Comparison of ENCODE assay signal across 27 mouse cellular contexts in the genomic region with DNA sequence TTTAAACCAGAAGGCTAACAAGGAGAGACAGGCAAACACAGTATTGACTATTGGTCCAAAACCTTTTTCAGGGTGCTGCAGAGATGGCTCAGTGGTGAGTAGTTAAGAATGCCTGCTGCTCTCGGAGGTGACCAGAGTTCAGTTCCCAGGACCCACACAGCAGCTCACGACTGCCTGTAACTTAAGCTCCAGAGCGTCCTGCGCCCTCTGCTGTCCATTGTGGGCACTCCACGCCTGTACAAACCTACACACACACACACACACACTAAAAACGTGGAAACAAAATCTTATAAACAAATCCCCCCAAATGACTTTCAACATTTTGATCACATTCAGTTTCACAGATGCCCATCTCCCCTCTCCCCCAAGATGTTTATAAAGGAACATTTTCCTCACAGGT. TPM values are rescaled to one million over a fixed set of nuclear protein-coding genes. Genes with fewer than 3 reads are reported as not detected.
DNase-seq lines count a peak whose midpoint lies in the region; ATAC-seq and TF ChIP-seq lines count a peak whose summit lies in the region.
"Had no signal": no experiment of that assay in that cellular context is flagged by ENCODE, and none has a peak within 500 bp of the region (broad histone marks: within the 10 kb centered on the region; RNA-seq: fewer than 3 reads in every experiment).

No protein-coding gene starts in this region.

- H3K4me1 ChIP-seq in hindbrain, postnatal 0 days (ENCODE audit: insufficient read depth, low read length), result no peaks in the 10 kb centered on the region
- peaks cover 31% of the 10 kb centered on the region for H3K4me1 ChIP-seq in hindbrain, embryonic 10.5 days (replicated peaks)
- no peaks in the 10 kb centered on the region for H3K4me1 ChIP-seq in lung, embryonic 14.5 days (ENCODE audit: insufficient read depth)
- no peaks in the 10 kb centered on the region for H3K4me1 ChIP-seq in MEL (ENCODE audit: control insufficient read depth in 1 of 2, insufficient read depth in 2 of 2, low read length in 2 of 2)
- H3K4me1 ChIP-seq: embryonic facial prominence, embryonic 15.5 days; liver, embryonic 13.5 days had no signal

- peak; percentile 24; the same call in 1 of the 2 replicates for TF ChIP-seq CTCF in hindbrain, postnatal 0 days (IDR thresholded peaks at IDR 0.05; ENCODE audit: low read depth)
- TF ChIP-seq CTCF in lung, embryonic 14.5 days (IDR thresholded peaks at IDR 0.05; ENCODE audit: low read depth), result peak; percentile 28; the same call in 1 of the 2 replicates
- peak in 2 of 3 experiments; percentile 11 to 46; a peak in 3 of 6 replicates for TF ChIP-seq CTCF in MEL (IDR thresholded peaks at IDR 0.05 in 2 of 3, conservative IDR thresholded peaks at IDR 0.05 in 1 of 3; ENCODE audit: control insufficient read depth in 1 of 3, insufficient read depth in 1 of 3, low read depth in 2 of 3, low read length in 3 of 3, poor library complexity in 1 of 3, severe bottlenecking in 1 of 3)

- no peak overlapping the region for H3K9ac ChIP-seq in hindbrain, postnatal 0 days (replicated peaks; ENCODE audit: low read length)
- no peak overlapping the region for H3K9ac ChIP-seq in lung, embryonic 14.5 days
- no peak overlapping the region for H3K9ac ChIP-seq in MEL (ENCODE audit: control insufficient read depth, low read depth, low read length, poor library complexity, severe bottlenecking)
- H3K9ac ChIP-seq: embryonic facial prominence, embryonic 15.5 days; hindbrain, embryonic 14.5 days; limb, embryonic 12.5 days; liver, embryonic 13.5 days; midbrain, embryonic 12.5 days had no signal

- H3K36me3 ChIP-seq in hindbrain, postnatal 0 days (ENCODE audit: insufficient read depth, low read length), result no peaks in the 10 kb centered on the region
- no peaks in the 10 kb centered on the region for H3K36me3 ChIP-seq in hindbrain, embryonic 10.5 days
- H3K36me3 ChIP-seq in lung, embryonic 14.5 days (ENCODE audit: insufficient read depth), result no peaks in the 10 kb centered on the region
- H3K36me3 ChIP-seq in MEL (ENCODE audit: control insufficient read depth in 1 of 2, insufficient read depth in 2 of 2, low read length in 2 of 2), result no peaks in the 10 kb centered on the region
- H3K36me3 ChIP-seq: embryonic facial prominence, embryonic 15.5 days; limb, embryonic 12.5 days; liver, embryonic 13.5 days; midbrain, embryonic 12.5 days had no signal

- H3K27me3 ChIP-seq in hindbrain, postnatal 0 days (ENCODE audit: insufficient read depth, low read length), result no peaks in the 10 kb centered on the region
- peaks cover 31% of the 10 kb centered on the region for H3K27me3 ChIP-seq in hindbrain, embryonic 10.5 days (ENCODE audit: insufficient read depth, poor library complexity, severe bottlenecking)
- H3K27me3 ChIP-seq in lung, embryonic 14.5 days (ENCODE audit: insufficient read depth, low read length), result no peaks in the 10 kb centered on the region
- H3K27me3 ChIP-seq in MEL (ENCODE audit: control insufficient read depth in 1 of 2, insufficient read depth in 2 of 2, low read length in 2 of 2), result no peaks in the 10 kb centered on the region
- H3K27me3 ChIP-seq: embryonic facial prominence, embryonic 15.5 days; limb, embryonic 12.5 days; liver, embryonic 13.5 days had no signal

- no peak overlapping the region for H3K4me3 ChIP-seq in hindbrain, postnatal 0 days (ENCODE audit: low read length)
- no peak overlapping the region for H3K4me3 ChIP-seq in hindbrain, embryonic 10.5 days
- no peak overlapping the region for H3K4me3 ChIP-seq in lung, embryonic 14.5 days (ENCODE audit: low read depth, low read length)
- H3K4me3 ChIP-seq in MEL (ENCODE audit: control insufficient read depth in 1 of 2, insufficient read depth in 1 of 2, low read depth in 2 of 2, low read length in 2 of 2), result no peak overlapping the region
- H3K4me3 ChIP-seq: embryonic facial prominence, embryonic 15.5 days; limb, embryonic 12.5 days; liver, embryonic 13.5 days; midbrain, embryonic 12.5 days had no signal

- no peak for TF ChIP-seq RAD21 in MEL (IDR thresholded peaks at IDR 0.05; ENCODE audit: low read depth, low read length)

- H3K4me2 ChIP-seq in hindbrain, postnatal 0 days (ENCODE audit: low read depth, low read length), result no peak overlapping the region
- no peak overlapping the region for H3K4me2 ChIP-seq in lung, embryonic 14.5 days
- H3K4me2 ChIP-seq: embryonic facial prominence, embryonic 15.5 days; hindbrain, embryonic 14.5 days; limb, embryonic 12.5 days; liver, embryonic 13.5 days; midbrain, embryonic 12.5 days had no signal

- no peak for DNase-seq in hindbrain, postnatal 0 days (ENCODE audit: low spot score)
- no peak for DNase-seq in hindbrain, embryonic 10.5 days (ENCODE audit: low spot score)
- no peak for DNase-seq in lung, embryonic 14.5 days
- no peak for DNase-seq in lung, postnatal 25 days (ENCODE audit: low spot score)
- peak; percentile 7 for DNase-seq in MEL (ENCODE audit: low read depth, low spot score)
- peak; percentile 16 for DNase-seq in induced T-regulatory cell, adult 2 months (ENCODE audit: low read depth)
- no peak for DNase-seq in kidney, postnatal 10 days
- DNase-seq: adrenal gland, postnatal 25 days; B cell, adult 2 months; cerebellum, adult 11 months; cerebellum, adult 9-11 months; gastrocnemius, postnatal 36 days; heart, postnatal 36 days; kidney, adult 2 months; kidney, postnatal 14 days; layer of hippocampus, postnatal 36 days; liver, embryonic 13.5 days; right cerebral cortex, postnatal 14 days; thymus, postnatal 25 days had no signal

- TF ChIP-seq EP300 in MEL (IDR thresholded peaks at IDR 0.05; ENCODE audit: low read depth in 1 of 2, low read length in 2 of 2), result no peak

- no peaks in the 10 kb centered on the region for H3K9me3 ChIP-seq in hindbrain, postnatal 0 days (ENCODE audit: low read length)
- peaks cover 2% of the 10 kb centered on the region; the same call in 1 of the 2 replicates for H3K9me3 ChIP-seq in hindbrain, embryonic 10.5 days
- H3K9me3 ChIP-seq in lung, embryonic 14.5 days (ENCODE audit: low read depth, low read length), result no peaks in the 10 kb centered on the region
- H3K9me3 ChIP-seq in MEL (replicated peaks; ENCODE audit: insufficient read depth, low read length), result no peaks in the 10 kb centered on the region
- H3K9me3 ChIP-seq: embryonic facial prominence, embryonic 15.5 days; limb, embryonic 12.5 days had no signal

- no peaks in the 10 kb centered on the region for H3K79me2 ChIP-seq in MEL (ENCODE audit: control insufficient read depth, insufficient read depth, low read length, poor library complexity)

- H3K27ac ChIP-seq in hindbrain, postnatal 0 days, result no peak overlapping the region
- H3K27ac ChIP-seq in hindbrain, embryonic 10.5 days, result no peak overlapping the region
- no peak overlapping the region for H3K27ac ChIP-seq in lung, embryonic 14.5 days (ENCODE audit: low read depth)
- no peak overlapping the region for H3K27ac ChIP-seq in MEL (ENCODE audit: control insufficient read depth, low read depth, low read length)
- H3K27ac ChIP-seq: embryonic facial prominence, embryonic 15.5 days; hindbrain, embryonic 14.5 days; limb, embryonic 12.5 days; liver, embryonic 13.5 days; midbrain, embryonic 12.5 days had no signal

- ATAC-seq in hindbrain, postnatal 0 days, result no peak
- ATAC-seq in lung, embryonic 14.5 days (ENCODE audit: insufficient read depth), result no peak

- no peak for TF ChIP-seq POLR2A in MEL (IDR thresholded peaks at IDR 0.05; ENCODE audit: control insufficient read depth in 1 of 2, insufficient read depth in 1 of 2, low read depth in 1 of 2, low read length in 2 of 2, poor library complexity in 1 of 2)

- 91% methylated on average over 6 of the region's 6 CpGs for WGBS in hindbrain, postnatal 0 days
- 86% methylated on average over 6 of the region's 6 CpGs for WGBS in hindbrain, embryonic 10.5 days
- 81% methylated on average over 6 of the region's 6 CpGs for WGBS in lung, embryonic 14.5 days

TF ChIP-seq in MEL, 35 proteins besides CTCF, POLR2A, EP300 and RAD21:
- TF ChIP-seq MYB (IDR thresholded peaks at IDR 0.05; ENCODE audit: low read depth, low read length) (no peak), RCOR1 (IDR thresholded peaks at IDR 0.05; ENCODE audit: low read depth, low read length) (no peak), GABPA (IDR thresholded peaks at IDR 0.05; ENCODE audit: low read depth, low read length) (no peak), NELFE (IDR thresholded peaks at IDR 0.05; ENCODE audit: low read depth, low read length) (no peak), CHD2 (IDR thresholded peaks at IDR 0.05; ENCODE audit: low read length) (no peak), KAT2A (conservative IDR thresholded peaks at IDR 0.05; ENCODE audit: low read depth, low read length) (no peak), E2F4 (IDR thresholded peaks at IDR 0.05; ENCODE audit: borderline replicate concordance, low read depth, low read length) (no peak), SMC3 (IDR thresholded peaks at IDR 0.05; ENCODE audit: low read depth, low read length) (no peak), NRF1 (IDR thresholded peaks at IDR 0.05; ENCODE audit: insufficient read depth, low read depth, low read length, poor library complexity, severe bottlenecking) (no peak), MAFK (IDR thresholded peaks at IDR 0.05; ENCODE audit: borderline replicate concordance, low read depth, low read length) (no peak), USF2 (IDR thresholded peaks at IDR 0.05; ENCODE audit: borderline replicate concordance in 1 of 2, insufficient read depth in 1 of 2, low read depth in 1 of 2, low read length in 2 of 2) (no peak), POLR2AphosphoS5 (IDR thresholded peaks at IDR 0.05; ENCODE audit: borderline replicate concordance, low read depth, low read length) (no peak), SIN3A (IDR thresholded peaks at IDR 0.05; ENCODE audit: low read length) (no peak), UBTF (IDR thresholded peaks at IDR 0.05; ENCODE audit: borderline replicate concordance, insufficient read depth, low read depth, low read length) (no peak), MYC (IDR thresholded peaks at IDR 0.05; ENCODE audit: low read depth, low read length) (no peak), TBP (IDR thresholded peaks at IDR 0.05; ENCODE audit: low read depth, low read length) (no peak), ZC3H11A (IDR thresholded peaks at IDR 0.05; ENCODE audit: low read depth, low read length) (no peak), POLR2AphosphoS2 (IDR thresholded peaks at IDR 0.05; ENCODE audit: low read length) (no peak), USF1 (IDR thresholded peaks at IDR 0.05; ENCODE audit: low read depth, low read length) (no peak), MAZ (IDR thresholded peaks at IDR 0.05; ENCODE audit: low read depth, low read length) (no peak)

RNA-seq across cellular contexts. Expression of a gene that starts 24.9 kb away (rescaled TPM):
- 0.40 and 0.89 TPM in 2 replicates for total RNA-seq in hindbrain, postnatal 0 days (2014; rRNA removed)
- polyA plus RNA-seq in hindbrain, postnatal 0 days (2015; fragmentation: Nextera tagmentation; extraction: Ambion mirVana), result 1.5 and 1.8 TPM in 2 replicates
- polyA plus RNA-seq in hindbrain, embryonic 10.5 days (2016; fragmentation: Nextera tagmentation; extraction: Ambion mirVana), result 0.26 and 0.55 TPM in 2 replicates
- 0.31 and 0.61 TPM in 2 replicates for polyA plus RNA-seq in lung, embryonic 14.5 days (2014; fragmentation: Nextera tagmentation; extraction: Ambion mirVana)
- not detected in 2 replicates for total RNA-seq in MEL (2012; rRNA removed)
- not detected for polyA plus RNA-seq in MEL (2012; ENCODE audit: insufficient read depth in 1 of 2, insufficient read length in 2 of 2, low read depth in 1 of 2, low replicate concordance in 2 of 2, missing spikeins in 1 of 2)
- total RNA-seq: adrenal gland, postnatal 25 days; gastrocnemius, adult 18-20 months; gastrocnemius, postnatal 36 days; heart, adult 8-10 months; monocyte, adult 5-6 weeks had no signal
- polyA plus RNA-seq: embryonic facial prominence, embryonic 15.5 days; heart, embryonic 14.5 days; liver, embryonic 13.5 days had no signal

Comparison
In these comparisons a context has a peak if more than half of its experiments do, and no peak if none do; other contexts are left out.
1. DNase-seq: peak in MEL (single experiment) and induced T-regulatory cell, adult 2 months (single experiment); none in hindbrain, postnatal 0 days (single experiment), hindbrain, embryonic 10.5 days (single experiment), lung, embryonic 14.5 days (single experiment), lung, postnatal 25 days (single experiment) and kidney, postnatal 10 days (single experiment).
2. Peak in every context shown above with its lines, with median percentiles within 50 percentile points of each other: CTCF ChIP-seq.